Mouse (Mus musculus): ENCODE results near the gene Gm17018. TPM values are rescaled to one million over a fixed set of nuclear protein-coding genes. Genes with fewer than 3 reads are reported as not detected.
"Not testable (repeated sequence)": the region's sequence is repeated elsewhere in the genome, so short reads cannot be mapped to it uniquely, and the experiment has no call there.

Gm17018 gene
- polyA plus RNA-seq, 1 experiment from 2014 or later = 63.4 TPM

DNA sequence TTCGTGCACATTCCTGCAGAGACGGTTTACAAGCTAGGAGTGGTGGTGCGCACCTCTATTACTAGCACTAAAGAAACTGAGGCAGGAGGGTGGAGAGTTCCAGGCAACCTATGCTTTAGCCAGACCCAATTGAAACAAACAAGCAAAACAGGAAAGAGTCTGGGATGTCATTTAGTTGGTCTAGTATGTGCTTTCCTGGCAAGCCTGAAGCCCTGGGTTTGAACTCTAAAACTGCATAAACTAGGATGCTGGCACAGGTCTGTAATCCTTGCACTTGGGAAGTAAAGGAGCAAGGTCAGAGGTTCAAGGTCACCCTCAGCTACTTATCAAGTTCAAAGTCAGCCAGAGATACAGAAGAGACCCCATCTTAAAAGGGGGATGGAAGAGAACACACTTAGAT, 18.4 kb upstream of the Gm17018 start:
- ATAC-seq (ENCODE audit: low FRiP score) (no peak), DNase-seq (ENCODE audit: low spot score) (peak; percentile 30)
- Histone ChIP-seq H3K4me3 (ENCODE audit: low read depth, low read length) (peak overlapping the region; percentile 35; the same call in 1 of the 2 replicates), H3K36me3 (ENCODE audit: control insufficient read depth, insufficient read depth, low read length) (no peaks in the 10 kb centered on the region), H3K9ac (ENCODE audit: low read depth, low read length) (peak overlapping the region; percentile 42), H3K27me3 (ENCODE audit: control insufficient read depth, insufficient read depth, low read length) (peaks cover 50% of the 10 kb centered on the region), H3K27ac (ENCODE audit: low read depth, low read length) (peak overlapping the region; percentile 67), H3K4me2 (replicated peaks; ENCODE audit: low read depth, low read length) (peak overlapping the region; percentile 67), H3K4me1 (replicated peaks; ENCODE audit: control insufficient read depth, insufficient read depth, low read length) (peaks cover 14% of the 10 kb centered on the region), H3K9me3 (ENCODE audit: control insufficient read depth, low read length) (no peaks in the 10 kb centered on the region)
- WGBS = 13% methylated on average over 3 of the region's 3 CpGs

GRCm38 (mm10) chr19:45544152-45544924, 16.1 kb upstream of the Gm17018 start:
- ATAC-seq (ENCODE audit: low FRiP score) (no peak), DNase-seq (ENCODE audit: low spot score) (peak; percentile 43)
- H3K4me3 ChIP-seq (ENCODE audit: low read depth, low read length) = peak overlapping the region; percentile 31
- H3K9me3 ChIP-seq (ENCODE audit: control insufficient read depth, low read length) = no peaks in the 10 kb centered on the region
- H3K9ac ChIP-seq (ENCODE audit: low read depth, low read length) = peak overlapping the region; percentile 37; the same call in 1 of the 2 replicates
- H3K4me1 ChIP-seq (replicated peaks; ENCODE audit: control insufficient read depth, insufficient read depth, low read length) = peaks cover 14% of the 10 kb centered on the region
- peak overlapping the region; percentile 60 for H3K4me2 ChIP-seq (replicated peaks; ENCODE audit: low read depth, low read length)
- 0 out of 2 replicates have a peak overlapping the region, but pooled peaks have one; percentile 4 for H3K27ac ChIP-seq (ENCODE audit: low read depth, low read length)
- 2% methylated on average over 18 of the region's 26 CpGs for WGBS
- peaks cover 47% of the 10 kb centered on the region for H3K27me3 ChIP-seq (ENCODE audit: control insufficient read depth, insufficient read depth, low read length)
- H3K36me3 ChIP-seq (ENCODE audit: control insufficient read depth, insufficient read depth, low read length) = no peaks in the 10 kb centered on the region

DNA sequence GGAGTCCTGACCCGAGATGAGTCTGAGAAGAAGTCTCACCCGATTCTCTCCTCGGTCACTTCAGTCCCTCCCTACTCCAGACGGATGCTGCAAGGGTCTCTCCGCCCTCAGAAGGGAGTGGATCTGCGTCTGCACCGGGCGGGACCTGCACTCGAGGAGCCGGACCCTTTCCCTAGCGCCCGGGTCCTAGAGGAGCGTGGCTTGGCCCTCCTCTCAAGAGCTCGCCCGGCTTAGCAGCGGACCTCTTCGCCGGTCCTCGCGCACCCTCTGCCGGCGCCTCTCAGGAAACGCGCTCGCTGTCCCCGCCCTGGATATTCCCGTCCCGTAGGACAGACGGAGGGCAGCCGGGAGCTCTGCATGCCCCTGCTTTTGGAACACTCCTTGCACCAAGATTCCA, 15.5 kb upstream of the Gm17018 start:
- H3K4me3 ChIP-seq (ENCODE audit: low read depth, low read length) = peak overlapping the region; percentile 31
- no peaks in the 10 kb centered on the region for H3K36me3 ChIP-seq (ENCODE audit: control insufficient read depth, insufficient read depth, low read length)
- ATAC-seq (ENCODE audit: low FRiP score) = peak; percentile 59
- under 1% methylated on average over 30 of the region's 30 CpGs for WGBS
- H3K9ac ChIP-seq (ENCODE audit: low read depth, low read length) = peak overlapping the region; percentile 37; the same call in 1 of the 2 replicates
- 0 out of 2 replicates have a peak overlapping the region, but pooled peaks have one; percentile 4 for H3K27ac ChIP-seq (ENCODE audit: low read depth, low read length)
- H3K4me2 ChIP-seq (replicated peaks; ENCODE audit: low read depth, low read length) = peak overlapping the region; percentile 60
- peak; percentile 89 for DNase-seq (ENCODE audit: low spot score)
- H3K9me3 ChIP-seq (ENCODE audit: control insufficient read depth, low read length) = no peaks in the 10 kb centered on the region
- peaks cover 14% of the 10 kb centered on the region for H3K4me1 ChIP-seq (replicated peaks; ENCODE audit: control insufficient read depth, insufficient read depth, low read length)
- peaks cover 45% of the 10 kb centered on the region for H3K27me3 ChIP-seq (ENCODE audit: control insufficient read depth, insufficient read depth, low read length)

GRCm38 (mm10) chr19:45548196-45548595, 12.2 kb upstream of the Gm17018 start:
- H3K27me3 ChIP-seq (ENCODE audit: control insufficient read depth, insufficient read depth, low read length) = peaks cover 17% of the 10 kb centered on the region
- ATAC-seq (ENCODE audit: low FRiP score); H3K9me3 ChIP-seq (ENCODE audit: control insufficient read depth, low read length); DNase-seq (ENCODE audit: low spot score); H3K4me3 ChIP-seq (ENCODE audit: low read depth, low read length); H3K4me1 ChIP-seq (replicated peaks; ENCODE audit: control insufficient read depth, insufficient read depth, low read length); H3K27ac ChIP-seq (ENCODE audit: low read depth, low read length); H3K9ac ChIP-seq (ENCODE audit: low read depth, low read length); H3K4me2 ChIP-seq (replicated peaks; ENCODE audit: low read depth, low read length); H3K36me3 ChIP-seq (ENCODE audit: control insufficient read depth, insufficient read depth, low read length): not testable (repeated sequence)

DNA sequence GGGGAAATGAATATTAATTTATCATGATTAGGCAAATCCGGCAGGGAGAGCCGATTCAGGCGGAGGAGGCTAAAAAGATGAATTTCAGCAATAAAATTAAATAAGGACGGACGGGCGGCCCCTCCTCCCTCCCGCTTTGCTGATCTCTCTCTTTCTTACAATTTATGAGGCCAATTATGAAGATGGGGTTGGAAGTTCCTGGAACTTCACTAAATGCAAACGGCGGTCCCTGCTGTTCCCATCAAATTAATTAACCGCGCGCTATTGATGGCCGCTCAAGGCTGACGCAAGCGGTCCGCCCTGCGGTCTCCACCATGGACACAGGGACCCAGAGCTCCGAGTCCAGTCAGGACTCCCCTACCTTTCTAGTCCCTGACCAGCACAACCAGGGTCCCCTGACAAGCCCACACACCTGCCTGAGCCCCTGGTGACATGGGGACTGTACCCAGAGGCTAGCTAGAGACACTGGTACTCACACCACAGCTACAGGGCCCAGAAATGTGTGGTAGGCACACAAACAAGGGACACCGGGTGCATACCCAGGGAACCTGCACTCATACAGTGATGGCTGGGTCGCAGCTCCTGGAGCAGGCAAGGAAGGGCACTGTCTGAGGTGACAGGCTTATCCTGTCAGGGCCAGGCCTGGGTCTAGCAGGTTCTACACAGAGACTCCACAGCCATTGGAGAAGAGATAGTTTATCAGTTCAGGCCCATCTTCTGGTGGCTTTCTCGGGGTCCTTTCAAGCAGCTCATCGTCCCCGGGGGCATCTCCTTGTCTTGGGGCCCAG, 11.1 kb upstream of the Gm17018 start:
- Histone ChIP-seq H3K4me3 (ENCODE audit: low read depth, low read length) (no peak overlapping the region), H3K27ac (ENCODE audit: low read depth, low read length) (no peak overlapping the region), H3K36me3 (ENCODE audit: control insufficient read depth, insufficient read depth, low read length) (no peaks in the 10 kb centered on the region), H3K4me2 (replicated peaks; ENCODE audit: low read depth, low read length) (no peak overlapping the region), H3K4me1 (replicated peaks; ENCODE audit: control insufficient read depth, insufficient read depth, low read length) (0 out of 2 replicates have a peak, but pooled peaks cover 5% of the 10 kb centered on the region), H3K27me3 (ENCODE audit: control insufficient read depth, insufficient read depth, low read length) (peaks cover 6% of the 10 kb centered on the region), H3K9ac (ENCODE audit: low read depth, low read length) (no peak overlapping the region), H3K9me3 (ENCODE audit: control insufficient read depth, low read length) (no peaks in the 10 kb centered on the region)
- ATAC-seq (ENCODE audit: low FRiP score) = no peak
- 78% methylated on average over 23 of the region's 23 CpGs for WGBS
- DNase-seq (ENCODE audit: low spot score) = no peak

DNA sequence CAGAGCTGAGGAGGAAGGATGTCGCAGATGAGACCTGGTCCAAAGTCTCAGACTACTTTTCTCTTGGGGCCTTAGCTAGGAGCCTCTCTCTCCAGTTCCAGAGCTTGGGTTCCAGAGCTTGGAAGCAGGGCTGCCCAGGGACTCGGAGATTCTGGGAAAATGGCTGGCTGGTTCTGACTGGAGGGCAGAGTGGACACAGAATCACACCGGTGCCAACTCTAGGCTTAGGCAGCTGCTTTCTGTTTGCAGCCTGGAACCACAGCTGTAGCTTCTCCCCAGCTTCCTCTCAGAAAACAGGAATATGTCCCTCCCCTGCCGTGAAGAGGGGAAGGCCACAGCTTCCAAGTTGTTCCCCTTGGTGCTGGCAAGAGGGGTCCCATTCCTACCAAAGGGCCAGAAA, 10.5 kb upstream of the Gm17018 start:
- no peak overlapping the region for H3K4me3 ChIP-seq (ENCODE audit: low read depth, low read length)
- WGBS = 85% methylated on average over 4 of the region's 4 CpGs
- H3K4me2 ChIP-seq (replicated peaks; ENCODE audit: low read depth, low read length) = no peak overlapping the region
- no peaks in the 10 kb centered on the region for H3K9me3 ChIP-seq (ENCODE audit: control insufficient read depth, low read length)
- H3K36me3 ChIP-seq (ENCODE audit: control insufficient read depth, insufficient read depth, low read length) = no peaks in the 10 kb centered on the region
- no peak overlapping the region for H3K27ac ChIP-seq (ENCODE audit: low read depth, low read length)
- no peak overlapping the region for H3K9ac ChIP-seq (ENCODE audit: low read depth, low read length)
- H3K4me1 ChIP-seq (replicated peaks; ENCODE audit: control insufficient read depth, insufficient read depth, low read length) = no peaks in the 10 kb centered on the region
- H3K27me3 ChIP-seq (ENCODE audit: control insufficient read depth, insufficient read depth, low read length) = peaks cover 6% of the 10 kb centered on the region
- DNase-seq (ENCODE audit: low spot score) (no peak), ATAC-seq (ENCODE audit: low FRiP score) (no peak)

- Histone ChIP-seq H3K4me2 (replicated peaks; ENCODE audit: low read depth, low read length) (no peak overlapping the region), H3K9ac (ENCODE audit: low read depth, low read length) (no peak overlapping the region), H3K4me3 (ENCODE audit: low read depth, low read length) (no peak overlapping the region), H3K4me1 (replicated peaks; ENCODE audit: control insufficient read depth, insufficient read depth, low read length) (no peaks in the 10 kb centered on the region), H3K9me3 (ENCODE audit: control insufficient read depth, low read length) (no peaks in the 10 kb centered on the region), H3K27me3 (ENCODE audit: control insufficient read depth, insufficient read depth, low read length) (no peaks in the 10 kb centered on the region; the same call in 1 of the 2 replicates), H3K36me3 (ENCODE audit: control insufficient read depth, insufficient read depth, low read length) (no peaks in the 10 kb centered on the region), H3K27ac (ENCODE audit: low read depth, low read length) (no peak overlapping the region)
- ATAC-seq (ENCODE audit: low FRiP score) (no peak), DNase-seq (ENCODE audit: low spot score) (no peak)
- 79% methylated on average over 6 of the region's 6 CpGs for WGBS
These were observed 8.2 kb upstream of the Gm17018 start for GRCm38 (mm10) chr19:45552187-45552586.

DNA sequence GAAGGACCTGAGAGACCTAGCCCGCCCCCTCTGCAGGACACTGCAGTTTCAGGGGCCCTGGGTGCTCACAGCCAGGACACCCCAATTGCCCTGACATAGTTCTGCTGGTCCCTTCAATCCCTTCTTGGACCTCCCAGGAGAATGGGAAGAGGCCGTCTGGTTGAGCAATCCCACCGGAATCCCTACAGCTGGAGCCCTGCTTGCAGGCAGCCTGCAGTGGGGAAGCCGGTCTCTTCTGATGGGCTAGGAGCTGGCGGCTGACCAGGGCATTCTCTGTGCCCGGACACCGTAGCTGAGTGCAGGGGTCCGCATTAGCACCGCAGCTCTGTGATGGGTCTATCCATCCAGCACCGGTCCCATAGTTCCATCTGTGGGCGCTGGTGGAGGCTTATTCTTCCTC, 6.3 kb upstream of the Gm17018 start:
- no peaks in the 10 kb centered on the region for H3K9me3 ChIP-seq (ENCODE audit: control insufficient read depth, low read length)
- H3K36me3 ChIP-seq (ENCODE audit: control insufficient read depth, insufficient read depth, low read length) = no peaks in the 10 kb centered on the region
- no peaks in the 10 kb centered on the region; the same call in 1 of the 2 replicates for H3K27me3 ChIP-seq (ENCODE audit: control insufficient read depth, insufficient read depth, low read length)
- 89% methylated on average over 11 of the region's 11 CpGs for WGBS
- DNase-seq (ENCODE audit: low spot score) (no peak), ATAC-seq (ENCODE audit: low FRiP score) (no peak)
- H3K9ac ChIP-seq (ENCODE audit: low read depth, low read length) = no peak overlapping the region
- H3K27ac ChIP-seq (ENCODE audit: low read depth, low read length) = no peak overlapping the region
- no peak overlapping the region for H3K4me2 ChIP-seq (replicated peaks; ENCODE audit: low read depth, low read length)
- no peak overlapping the region for H3K4me3 ChIP-seq (ENCODE audit: low read depth, low read length)
- no peaks in the 10 kb centered on the region for H3K4me1 ChIP-seq (replicated peaks; ENCODE audit: control insufficient read depth, insufficient read depth, low read length)
